20 mouse cellular contexts compared by ENCODE assay signal in genomic region chr4:106593636-106594035, GRCm38 (mm10). TPM values are rescaled to one million over a fixed set of nuclear protein-coding genes. Genes with fewer than 3 reads are reported as not detected.
A peak's percentile ranks its signal among the peaks of the same experiment; 100 is the strongest.
DNase-seq lines count a peak whose midpoint lies in the region; ATAC-seq and TF ChIP-seq lines count a peak whose summit lies in the region.
"Had no signal": no experiment of that assay in that cellular context is flagged by ENCODE, and none has a peak within 500 bp of the region (broad histone marks: within the 10 kb centered on the region; RNA-seq: fewer than 3 reads in every experiment).

No protein-coding gene starts in this region.

- H3K4me3 ChIP-seq in kidney, adult 2 months (ENCODE audit: insufficient read depth, low read depth, low read length): no peak overlapping the region
- no peak overlapping the region for H3K4me3 ChIP-seq in hindbrain, embryonic 13.5 days
- H3K4me3 ChIP-seq: forebrain, embryonic 13.5 days; hindbrain, embryonic 12.5 days; neural tube, embryonic 15.5 days had no signal

- H3K9ac ChIP-seq in hindbrain, embryonic 13.5 days: no peak overlapping the region
- H3K9ac ChIP-seq: forebrain, embryonic 13.5 days; hindbrain, embryonic 12.5 days; neural tube, embryonic 15.5 days had no signal

- ATAC-seq in hindbrain, embryonic 13.5 days (ENCODE audit: low FRiP score): no peak
- ATAC-seq: forebrain, embryonic 13.5 days had no signal

- no peak overlapping the region for H3K27ac ChIP-seq in kidney, adult 2 months (ENCODE audit: insufficient read depth, low read depth, low read length)
- H3K27ac ChIP-seq in hindbrain, embryonic 13.5 days: no peak overlapping the region
- H3K27ac ChIP-seq: forebrain, embryonic 13.5 days; hindbrain, embryonic 12.5 days; neural tube, embryonic 15.5 days had no signal

- 66% methylated on average over 7 of the region's 7 CpGs for WGBS in kidney, adult 2 months
- WGBS in hindbrain, embryonic 13.5 days: 70% methylated on average over 7 of the region's 7 CpGs

- H3K36me3 ChIP-seq in kidney, adult 2 months (ENCODE audit: control insufficient read depth, insufficient read depth, low read length): no peaks in the 10 kb centered on the region
- no peaks in the 10 kb centered on the region for H3K36me3 ChIP-seq in splenic B cell, adult 2 months (ENCODE audit: control insufficient read depth, insufficient read depth, low read length, poor library complexity, severe bottlenecking)
- H3K36me3 ChIP-seq in hindbrain, embryonic 13.5 days: peaks cover 26% of the 10 kb centered on the region

- DNase-seq in kidney, adult 2 months: no peak
- no peak for DNase-seq in kidney, postnatal 10 days
- peak; percentile 15 for DNase-seq in thymus, postnatal 0 days (ENCODE audit: low spot score)
- DNase-seq in thymus, postnatal 36 days: no peak
- DNase-seq in R1 (ENCODE audit: low read depth, low spot score): peak; percentile 70
- DNase-seq in splenic B cell, adult 2 months (ENCODE audit: low read depth, low spot score): peak; percentile 21
- DNase-seq in adrenal gland, postnatal 10 days: no peak
- DNase-seq: kidney, postnatal 14 days; layer of hippocampus, postnatal 36 days; thymus, postnatal 14 days had no signal

- peak; percentile 42 for TF ChIP-seq CTCF in kidney, adult 2 months (conservative IDR thresholded peaks at IDR 0.05; ENCODE audit: insufficient read depth, insufficient read length, low read depth, low read length)

- H3K4me2 ChIP-seq in hindbrain, embryonic 13.5 days: no peak overlapping the region
- H3K4me2 ChIP-seq: forebrain, embryonic 13.5 days; hindbrain, embryonic 12.5 days; neural tube, embryonic 15.5 days had no signal

- H3K27me3 ChIP-seq in kidney, adult 2 months (replicated peaks; ENCODE audit: control insufficient read depth, insufficient read depth, low read length): no peaks in the 10 kb centered on the region
- no peaks in the 10 kb centered on the region for H3K27me3 ChIP-seq in splenic B cell, adult 2 months (ENCODE audit: control insufficient read depth, insufficient read depth, low read length, poor library complexity, severe bottlenecking)
- no peaks in the 10 kb centered on the region for H3K27me3 ChIP-seq in hindbrain, embryonic 13.5 days
- H3K27me3 ChIP-seq: forebrain, embryonic 13.5 days; hindbrain, embryonic 12.5 days; neural tube, embryonic 15.5 days had no signal

- H3K4me1 ChIP-seq in kidney, adult 2 months (ENCODE audit: control insufficient read depth, insufficient read depth, low read length): peaks cover 5% of the 10 kb centered on the region; the same call in 1 of the 2 replicates
- no peaks in the 10 kb centered on the region for H3K4me1 ChIP-seq in hindbrain, embryonic 13.5 days (replicated peaks)
- H3K4me1 ChIP-seq: forebrain, embryonic 13.5 days; hindbrain, embryonic 12.5 days; neural tube, embryonic 15.5 days had no signal

- TF ChIP-seq POLR2A in kidney, adult 2 months (IDR thresholded peaks at IDR 0.05; ENCODE audit: low read depth, low read length): no peak

- H3K9me3 ChIP-seq in hindbrain, embryonic 13.5 days: no peaks in the 10 kb centered on the region
- H3K9me3 ChIP-seq: forebrain, embryonic 13.5 days; G1E; hindbrain, embryonic 12.5 days; neural tube, embryonic 15.5 days had no signal

RNA-seq across cellular contexts. Expression of gene Lexm, which starts 23.4 kb away (rescaled TPM):
- polyA plus RNA-seq in kidney, adult 2 months (2012; rRNA removed): not detected in 2 replicates
- polyA plus RNA-seq in thymus, postnatal 0 days (2015; fragmentation: Nextera tagmentation; extraction: Ambion mirVana): 0.15 TPM in 1 of 2 replicates, not detected in the other
- total RNA-seq in adrenal gland, postnatal 10 days (2021): not detected
- polyA plus RNA-seq in hindbrain, embryonic 13.5 days (2015; fragmentation: Nextera tagmentation; extraction: Ambion mirVana): 0.10 TPM in 1 of 2 replicates, not detected in the other
- total RNA-seq: common myeloid progenitor, adult 5-6 weeks; G1E; gastrocnemius, adult 18-20 months; layer of hippocampus, postnatal 36 days had no signal
- polyA plus RNA-seq: embryonic facial prominence, embryonic 14.5 days; forebrain, embryonic 13.5 days; G1E; heart, embryonic 14.5 days; limb, embryonic 14.5 days; neural tube, embryonic 15.5 days had no signal

RNA-seq across cellular contexts. Expression of gene Ttc22, which starts 28.6 kb away (rescaled TPM):
- polyA plus RNA-seq in kidney, adult 2 months (2012; rRNA removed): 4.6 and 6.1 TPM in 2 replicates
- polyA plus RNA-seq in thymus, postnatal 0 days (2015; fragmentation: Nextera tagmentation; extraction: Ambion mirVana): 0.17 and 0.43 TPM in 2 replicates
- under 1 TPM; 0.09 to 0.18 TPM for total RNA-seq in adrenal gland, postnatal 10 days (2021)
- polyA plus RNA-seq in hindbrain, embryonic 13.5 days (2015; fragmentation: Nextera tagmentation; extraction: Ambion mirVana): 1.6 and 1.7 TPM in 2 replicates
- total RNA-seq: common myeloid progenitor, adult 5-6 weeks; G1E had no signal
- polyA plus RNA-seq: G1E had no signal

RNA-seq across cellular contexts. Expression of gene Dhcr24, which starts 32.8 kb away (rescaled TPM):
- 242 and 276 TPM in 2 replicates for polyA plus RNA-seq in kidney, adult 2 months (2012; rRNA removed)
- polyA plus RNA-seq in thymus, postnatal 0 days (2015; fragmentation: Nextera tagmentation; extraction: Ambion mirVana): 7.2 and 7.8 TPM in 2 replicates
- 10 to 100 TPM; 54.2 to 88.2 TPM for total RNA-seq in adrenal gland, postnatal 10 days (2021)
- polyA plus RNA-seq in hindbrain, embryonic 13.5 days (2015; fragmentation: Nextera tagmentation; extraction: Ambion mirVana): 6.3 and 6.5 TPM in 2 replicates

RNA-seq across cellular contexts. Expression of gene Pars2, which starts 57.2 kb away (rescaled TPM):
- 9.6 and 10.6 TPM in 2 replicates for polyA plus RNA-seq in kidney, adult 2 months (2012; rRNA removed)
- polyA plus RNA-seq in thymus, postnatal 0 days (2015; fragmentation: Nextera tagmentation; extraction: Ambion mirVana): 12.7 and 13.9 TPM in 2 replicates
- total RNA-seq in adrenal gland, postnatal 10 days (2021): 1 to 10 TPM; 6.0 to 8.7 TPM
- 8.4 and 9.2 TPM in 2 replicates for polyA plus RNA-seq in hindbrain, embryonic 13.5 days (2015; fragmentation: Nextera tagmentation; extraction: Ambion mirVana)

Comparison
In these comparisons a context has a peak if more than half of its experiments do, and no peak if none do; other contexts are left out.
1. DNase-seq: peak in thymus, postnatal 0 days (single experiment), R1 (single experiment) and splenic B cell, adult 2 months (single experiment); none in kidney, adult 2 months (single experiment), kidney, postnatal 10 days (single experiment), thymus, postnatal 36 days (0 of 2) and adrenal gland, postnatal 10 days (single experiment).
2. RNA of gene Dhcr24, which starts 32.8 kb away (polyA plus RNA-seq): 242 to 276 TPM in kidney, adult 2 months; 7.2 to 7.8 TPM in thymus, postnatal 0 days and 6.3 to 6.5 TPM in hindbrain, embryonic 13.5 days; every median in the first group is over 10 times any median in the second.